Mouse (Mus musculus): ENCODE measurements around the gene Map3k20. TPM values are rescaled to one million over a fixed set of nuclear protein-coding genes. Genes with fewer than 3 reads are reported as not detected.

Gene Map3k20
- total and polyA plus RNA-seq, 2 experiments from 2014 or later, result 3.4 to 8.5 TPM

- Histone ChIP-seq H3K4me1 (ENCODE audit: insufficient read depth, low read length) (no peaks in the 10 kb centered on the region), H3K27me3 (ENCODE audit: insufficient read depth, low read length) (no peaks in the 10 kb centered on the region), H3K36me3 (ENCODE audit: insufficient read depth, low read length) (no peaks in the 10 kb centered on the region), H3K9ac (replicated peaks; ENCODE audit: low read length, poor library complexity, severe bottlenecking) (no peak overlapping the region), H3K4me3 (ENCODE audit: low read depth, low read length) (no peak overlapping the region), H3K27ac (ENCODE audit: low read depth, low read length) (no peak overlapping the region), H3K4me2 (ENCODE audit: low read depth, low read length, poor library complexity, severe bottlenecking) (no peak overlapping the region), H3K9me3 (ENCODE audit: low read length) (no peaks in the 10 kb centered on the region)
- no peak for TF ChIP-seq CTCF (IDR thresholded peaks at IDR 0.05)
- no peak for ATAC-seq (ENCODE audit: low FRiP score)
- DNase-seq (ENCODE audit: low spot score), result no peak
- 96% methylated on average over 8 of the region's 8 CpGs for WGBS
These were observed 66.3 kb downstream of the Map3k20 start for GRCm38 (mm10) chr2:72351776-72352175.

DNA sequence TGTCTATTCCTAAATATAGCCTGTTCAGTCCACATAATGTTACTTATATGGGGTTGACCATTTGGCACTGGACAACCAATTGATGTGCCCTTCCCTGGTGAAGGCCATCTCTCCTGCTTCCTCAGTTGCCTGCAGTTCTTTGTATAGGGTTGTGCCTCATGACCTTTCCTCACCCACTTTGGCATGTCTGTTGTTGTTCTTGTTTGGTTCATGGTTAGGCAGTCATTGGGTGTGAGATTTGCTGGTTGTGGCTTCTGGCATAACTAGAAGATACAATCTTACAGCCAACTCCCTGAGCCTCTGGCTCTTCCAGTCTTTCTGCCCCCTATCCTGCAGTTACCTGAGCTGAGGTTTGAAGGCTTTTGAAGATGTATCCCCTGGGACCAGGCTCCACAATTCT, 67.3 kb downstream of the Map3k20 start:
- H3K4me1 ChIP-seq (ENCODE audit: insufficient read depth, low read length), result no peaks in the 10 kb centered on the region
- H3K36me3 ChIP-seq (ENCODE audit: insufficient read depth, low read length), result no peaks in the 10 kb centered on the region
- H3K4me2 ChIP-seq (ENCODE audit: low read depth, low read length, poor library complexity, severe bottlenecking), result no peak overlapping the region
- no peak overlapping the region for H3K27ac ChIP-seq (ENCODE audit: low read depth, low read length)
- DNase-seq (ENCODE audit: low spot score) (no peak), ATAC-seq (ENCODE audit: low FRiP score) (no peak)
- no peak overlapping the region for H3K9ac ChIP-seq (replicated peaks; ENCODE audit: low read length, poor library complexity, severe bottlenecking)
- H3K9me3 ChIP-seq (ENCODE audit: low read length), result no peaks in the 10 kb centered on the region
- no peak for TF ChIP-seq CTCF (IDR thresholded peaks at IDR 0.05)
- no peaks in the 10 kb centered on the region for H3K27me3 ChIP-seq (ENCODE audit: insufficient read depth, low read length)
- H3K4me3 ChIP-seq (ENCODE audit: low read depth, low read length), result no peak overlapping the region

- TF ChIP-seq CTCF (IDR thresholded peaks at IDR 0.05), result no peak
- H3K9me3 ChIP-seq (ENCODE audit: low read length), result no peaks in the 10 kb centered on the region
- no peak overlapping the region for H3K9ac ChIP-seq (replicated peaks; ENCODE audit: low read length, poor library complexity, severe bottlenecking)
- H3K27ac ChIP-seq (ENCODE audit: low read depth, low read length), result no peak overlapping the region
- no peak overlapping the region for H3K4me3 ChIP-seq (ENCODE audit: low read depth, low read length)
- DNase-seq (ENCODE audit: low spot score) (no peak), ATAC-seq (ENCODE audit: low FRiP score) (no peak)
- no peaks in the 10 kb centered on the region for H3K4me1 ChIP-seq (ENCODE audit: insufficient read depth, low read length)
- 78% methylated on average over 10 of the region's 10 CpGs for WGBS
- H3K4me2 ChIP-seq (ENCODE audit: low read depth, low read length, poor library complexity, severe bottlenecking), result no peak overlapping the region
- H3K27me3 ChIP-seq (ENCODE audit: insufficient read depth, low read length), result no peaks in the 10 kb centered on the region
- H3K36me3 ChIP-seq (ENCODE audit: insufficient read depth, low read length), result no peaks in the 10 kb centered on the region
These were observed 71.0 kb downstream of the Map3k20 start for GRCm38 (mm10) chr2:72356471-72356870.

GRCm38 (mm10) chr2:72361572-72361971, 76.1 kb downstream of the Map3k20 start:
- TF ChIP-seq CTCF (IDR thresholded peaks at IDR 0.05), result no peak
- no peak overlapping the region for H3K9ac ChIP-seq (replicated peaks; ENCODE audit: low read length, poor library complexity, severe bottlenecking)
- H3K27me3 ChIP-seq (ENCODE audit: insufficient read depth, low read length), result no peaks in the 10 kb centered on the region
- 41% methylated on average over 3 of the region's 3 CpGs for WGBS
- H3K9me3 ChIP-seq (ENCODE audit: low read length), result no peaks in the 10 kb centered on the region
- H3K27ac ChIP-seq (ENCODE audit: low read depth, low read length), result no peak overlapping the region
- ATAC-seq (ENCODE audit: low FRiP score) (no peak), DNase-seq (ENCODE audit: low spot score) (no peak)
- H3K4me1 ChIP-seq (ENCODE audit: insufficient read depth, low read length), result no peaks in the 10 kb centered on the region
- no peaks in the 10 kb centered on the region for H3K36me3 ChIP-seq (ENCODE audit: insufficient read depth, low read length)
- no peak overlapping the region for H3K4me2 ChIP-seq (ENCODE audit: low read depth, low read length, poor library complexity, severe bottlenecking)
- H3K4me3 ChIP-seq (ENCODE audit: low read depth, low read length), result no peak overlapping the region

DNA sequence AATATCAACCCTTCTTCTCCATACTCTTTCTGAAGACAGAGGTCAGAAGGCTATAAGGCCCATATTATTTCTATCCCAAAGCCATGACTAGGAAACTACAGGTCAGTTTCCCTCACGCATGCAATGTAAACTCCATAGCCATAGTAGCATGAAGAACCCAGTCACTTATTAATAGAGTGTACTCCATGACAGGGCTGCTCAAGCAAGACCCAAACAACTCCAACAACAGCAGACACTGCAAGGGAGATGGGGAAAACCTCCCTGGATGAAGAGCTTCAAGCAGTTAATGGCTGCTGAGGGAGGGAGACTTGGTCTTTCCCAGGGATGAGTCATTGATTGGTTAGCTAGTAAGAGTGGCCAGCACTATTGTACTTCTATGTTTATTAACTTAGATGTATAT, 78.0 kb downstream of the Map3k20 start:
- WGBS, result 100% methylated on average over 1 of the region's 1 CpGs
- no peak for ATAC-seq (ENCODE audit: low FRiP score)
- no peaks in the 10 kb centered on the region for H3K27me3 ChIP-seq (ENCODE audit: insufficient read depth, low read length)
- TF ChIP-seq CTCF (IDR thresholded peaks at IDR 0.05), result no peak
- H3K4me2 ChIP-seq (ENCODE audit: low read depth, low read length, poor library complexity, severe bottlenecking), result no peak overlapping the region
- DNase-seq (ENCODE audit: low spot score), result no peak
- H3K27ac ChIP-seq (ENCODE audit: low read depth, low read length), result no peak overlapping the region
- no peaks in the 10 kb centered on the region for H3K36me3 ChIP-seq (ENCODE audit: insufficient read depth, low read length)
- H3K4me3 ChIP-seq (ENCODE audit: low read depth, low read length), result no peak overlapping the region
- H3K4me1 ChIP-seq (ENCODE audit: insufficient read depth, low read length), result no peaks in the 10 kb centered on the region
- no peak overlapping the region for H3K9ac ChIP-seq (replicated peaks; ENCODE audit: low read length, poor library complexity, severe bottlenecking)
- no peaks in the 10 kb centered on the region for H3K9me3 ChIP-seq (ENCODE audit: low read length)

GRCm38 (mm10) chr2:72365930-72366329, 80.5 kb downstream of the Map3k20 start:
- Histone ChIP-seq H3K9ac (replicated peaks; ENCODE audit: low read length, poor library complexity, severe bottlenecking) (no peak overlapping the region), H3K27ac (ENCODE audit: low read depth, low read length) (no peak overlapping the region), H3K27me3 (ENCODE audit: insufficient read depth, low read length) (no peaks in the 10 kb centered on the region), H3K4me1 (ENCODE audit: insufficient read depth, low read length) (no peaks in the 10 kb centered on the region), H3K4me3 (ENCODE audit: low read depth, low read length) (no peak overlapping the region), H3K9me3 (ENCODE audit: low read length) (no peaks in the 10 kb centered on the region), H3K4me2 (ENCODE audit: low read depth, low read length, poor library complexity, severe bottlenecking) (no peak overlapping the region), H3K36me3 (ENCODE audit: insufficient read depth, low read length) (no peaks in the 10 kb centered on the region)
- no peak for TF ChIP-seq CTCF (IDR thresholded peaks at IDR 0.05)
- WGBS, result 72% methylated on average over 7 of the region's 7 CpGs
- no peak for ATAC-seq (ENCODE audit: low FRiP score)
- peak; percentile 5 for DNase-seq (ENCODE audit: low spot score)
